Mouse (Mus musculus) G1E (cell line): ENCODE results near the gene Rims1.

ENCODE experiments used
- CTCF ChIP-seq: IDR thresholded peaks from 2 replicates; pipeline ENCODE4 v1.5.1; 2012; ENCODE audit warnings: low read depth, low read length, inconsistent platforms, mixed read lengths
- GATA1 ChIP-seq: IDR thresholded peaks from 2 replicates; pipeline ENCODE4 v1.6.1; 2012; ENCODE audit warnings: borderline replicate concordance, low read length, inconsistent platforms, mixed read lengths
- POLR2AphosphoS5 ChIP-seq: IDR thresholded peaks from 2 replicates; pipeline ENCODE4 v1.6.1; 2012; ENCODE audit warnings: low read depth, low read length, inconsistent platforms; ENCODE audit not compliant: insufficient replicate concordance

DNA sequence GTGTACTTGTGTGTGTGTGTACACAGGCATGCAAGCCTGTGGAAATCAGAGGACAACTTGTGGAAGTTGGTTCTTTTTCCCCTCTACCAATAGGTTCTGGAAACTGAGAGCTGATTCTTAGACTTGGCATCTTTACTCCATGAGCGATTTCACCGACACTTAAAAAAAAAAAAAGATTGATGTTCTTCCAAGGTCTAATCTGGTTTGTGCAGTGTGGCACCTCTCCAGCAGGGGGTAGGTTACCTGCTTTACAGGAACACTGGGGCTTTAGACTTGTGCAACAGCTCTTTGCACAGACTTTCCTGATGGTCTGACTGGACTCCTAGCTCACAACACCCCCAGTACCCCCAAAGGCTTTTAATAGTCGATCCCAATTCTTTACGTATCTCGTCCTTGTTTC, 428.1 kb downstream of the Rims1 start:
- 0 out of 2 replicates have a peak, but pooled peaks have one; percentile 2 for TF ChIP-seq CTCF
- TF ChIP-seq GATA1, result no peak
- TF ChIP-seq POLR2AphosphoS5, result no peak
